Mouse (Mus musculus) neural tube, embryonic 11.5 days (tissue): ENCODE measurements around the gene Pcca. TPM values are rescaled to one million over a fixed set of nuclear protein-coding genes. Genes with fewer than 3 reads are reported as not detected.

ENCODE experiments used
- ATAC-seq: fragments of 200-750 bp; cut with Nextera tagmentation; 2 replicates; pipeline ENCODE4 v1.8.0; 2017; ENCODE audit warnings: moderate number of reproducible peaks, mild to moderate bottlenecking, moderate TSS enrichment, moderate library complexity; ENCODE audit not compliant: insufficient read depth, low FRiP score, low TSS enrichment
- DNase-seq: peaks from one replicate; pipeline ENCODE4 v3.0.0-alpha.2; 2015; ENCODE audit warnings: low spot score
- H3K27ac ChIP-seq: fragments of 300-500 bp; sonication (generic); 2 replicates; pipeline ENCODE4 v1.5.1; 2014; ENCODE audit warnings: low read depth, mild to moderate bottlenecking, low read length
- H3K27me3 ChIP-seq: fragments of 300-500 bp; sonication (generic); 2 replicates; pipeline ENCODE4 v1.6.1; 2014; ENCODE audit warnings: mild to moderate bottlenecking, low read length, mixed read lengths; ENCODE audit not compliant: control insufficient read depth, insufficient read depth
- H3K36me3 ChIP-seq: fragments of 300-500 bp; sonication (generic); 2 replicates; pipeline ENCODE4 v1.6.1; 2014; ENCODE audit warnings: mild to moderate bottlenecking, low read length, moderate library complexity, mixed read lengths; ENCODE audit not compliant: control insufficient read depth, insufficient read depth
- H3K4me1 ChIP-seq: fragments of 300-500 bp; sonication (generic); 2 replicates; pipeline ENCODE4 v1.6.1; 2014; ENCODE audit warnings: low read length, mixed read lengths; ENCODE audit not compliant: control insufficient read depth, insufficient read depth
- H3K4me2 ChIP-seq: fragments of 300-500 bp; sonication (generic); 2 replicates; pipeline ENCODE4 v1.6.1; 2014; ENCODE audit warnings: low read depth, mild to moderate bottlenecking, moderate library complexity
- H3K4me3 ChIP-seq: fragments of 300-500 bp; sonication (generic); 2 replicates; pipeline ENCODE4 v1.5.1; 2014; ENCODE audit warnings: low read depth, low read length
- H3K9ac ChIP-seq: fragments of 300-500 bp; sonication (generic); 2 replicates; pipeline ENCODE4 v1.6.1; 2014; ENCODE audit warnings: mild to moderate bottlenecking, low read length
- H3K9me3 ChIP-seq: fragments of 300-500 bp; sonication (generic); 2 replicates; pipeline ENCODE4 v1.6.1; 2016; ENCODE audit warnings: low read length; ENCODE audit not compliant: control insufficient read depth
- WGBS: fragments of 180-500 bp; shearing (Covaris S2); extraction: QIAGEN DNeasy Blood & Tissue Kit; methylation state at CpG from one replicate; pipeline ENCODE4 v1.1.7; 2014; 5-methylcytosine and 5-hydroxymethylcytosine counted together
- polyA plus RNA-seq: library from polyadenylated mRNA; unstranded; fragments of >200 nt; fragmentation: Nextera tagmentation; extraction: Ambion mirVana; gene quantifications from 2 replicates; pipeline ENCODE4 v1.2.1, GENCODE M21; 2014

Pcca gene
- polyA plus RNA-seq, 1 experiment from 2014 or later = 33.4 TPM

- 72% methylated on average over 2 of the region's 2 CpGs for WGBS
- H3K9me3 ChIP-seq = no peaks in the 10 kb centered on the region
- no peaks in the 10 kb centered on the region for H3K36me3 ChIP-seq
- no peak for DNase-seq
- H3K4me3 ChIP-seq = no peak overlapping the region
- no peak overlapping the region for H3K27ac ChIP-seq
- no peak overlapping the region for H3K4me2 ChIP-seq
- no peak overlapping the region for H3K9ac ChIP-seq
- no peak for ATAC-seq
- no peaks in the 10 kb centered on the region for H3K27me3 ChIP-seq
- H3K4me1 ChIP-seq = no peaks in the 10 kb centered on the region
Observed at GRCm38 (mm10) chr14:122903923-122904351, 369.8 kb downstream of the Pcca start.

GRCm38 (mm10) chr14:122905007-122905406 is 370.9 kb downstream of the Pcca start:
- no peak overlapping the region for H3K4me3 ChIP-seq
- no peak overlapping the region for H3K4me2 ChIP-seq
- no peaks in the 10 kb centered on the region for H3K4me1 ChIP-seq
- DNase-seq = no peak
- WGBS = 94% methylated on average over 1 of the region's 1 CpGs
- H3K27ac ChIP-seq = no peak overlapping the region
- no peaks in the 10 kb centered on the region for H3K36me3 ChIP-seq
- H3K9me3 ChIP-seq = no peaks in the 10 kb centered on the region
- ATAC-seq = no peak
- no peaks in the 10 kb centered on the region for H3K27me3 ChIP-seq
- no peak overlapping the region for H3K9ac ChIP-seq

GRCm38 (mm10) chr14:122908075-122908474 is 374.0 kb downstream of the Pcca start:
- Histone ChIP-seq H3K27me3 (no peaks in the 10 kb centered on the region; the same call in 1 of the 2 replicates), H3K9me3 (no peaks in the 10 kb centered on the region), H3K9ac (no peak overlapping the region), H3K36me3 (no peaks in the 10 kb centered on the region), H3K27ac (no peak overlapping the region), H3K4me2 (no peak overlapping the region), H3K4me1 (no peaks in the 10 kb centered on the region), H3K4me3 (no peak overlapping the region)
- no peak for DNase-seq
- WGBS = 93% methylated on average over 4 of the region's 4 CpGs
- no peak for ATAC-seq

- Histone ChIP-seq H3K27me3 (peaks cover 4% of the 10 kb centered on the region; the same call in 1 of the 2 replicates), H3K4me2 (no peak overlapping the region), H3K4me1 (no peaks in the 10 kb centered on the region), H3K27ac (no peak overlapping the region), H3K9me3 (no peaks in the 10 kb centered on the region), H3K4me3 (no peak overlapping the region), H3K36me3 (no peaks in the 10 kb centered on the region), H3K9ac (no peak overlapping the region)
- 82% methylated on average over 5 of the region's 5 CpGs for WGBS
- ATAC-seq = no peak
- no peak for DNase-seq
Observed at GRCm38 (mm10) chr14:122909368-122910091, 375.4 kb downstream of the Pcca start.

GRCm38 (mm10) chr14:122911265-122911664 is 377.1 kb downstream of the Pcca start:
- DNase-seq (no peak), ATAC-seq (no peak)
- H3K4me3 ChIP-seq = no peak overlapping the region
- H3K9ac ChIP-seq = no peak overlapping the region
- no peaks in the 10 kb centered on the region for H3K36me3 ChIP-seq
- no peaks in the 10 kb centered on the region for H3K4me1 ChIP-seq
- peaks cover 4% of the 10 kb centered on the region; the same call in 1 of the 2 replicates for H3K27me3 ChIP-seq
- H3K27ac ChIP-seq = no peak overlapping the region
- H3K4me2 ChIP-seq = no peak overlapping the region
- H3K9me3 ChIP-seq = no peaks in the 10 kb centered on the region

- no peak for ATAC-seq
- DNase-seq = no peak
- Histone ChIP-seq H3K9ac (no peak overlapping the region), H3K4me2 (peak overlapping the region; percentile 81), H3K36me3 (no peaks in the 10 kb centered on the region), H3K9me3 (no peaks in the 10 kb centered on the region), H3K4me3 (no peak overlapping the region), H3K27me3 (peaks cover 4% of the 10 kb centered on the region; the same call in 1 of the 2 replicates), H3K4me1 (no peaks in the 10 kb centered on the region), H3K27ac (no peak overlapping the region)
- WGBS = 47% methylated on average over 1 of the region's 1 CpGs
Observed at GRCm38 (mm10) chr14:122912137-122912536, 378.0 kb downstream of the Pcca start.

- ATAC-seq = peak; percentile 70
- Histone ChIP-seq H3K4me1 (no peaks in the 10 kb centered on the region), H3K4me2 (peak overlapping the region; percentile 81), H3K9ac (peak overlapping the region; percentile 54), H3K9me3 (no peaks in the 10 kb centered on the region), H3K4me3 (peak overlapping the region; percentile 47), H3K27me3 (peaks cover 4% of the 10 kb centered on the region; the same call in 1 of the 2 replicates), H3K36me3 (no peaks in the 10 kb centered on the region), H3K27ac (no peak overlapping the region)
- under 1% methylated on average over 56 of the region's 58 CpGs for WGBS
- DNase-seq = peak; percentile 58
Observed at GRCm38 (mm10) chr14:122912812-122913498, 378.8 kb downstream of the Pcca start.

- no peaks in the 10 kb centered on the region for H3K4me1 ChIP-seq
- peak within 1 kb of the TSS; percentile 47 for H3K4me3 ChIP-seq
- 87% methylated on average over 6 of the region's 6 CpGs for WGBS
- ATAC-seq (no peak), DNase-seq (no peak)
- no peaks in the 10 kb centered on the region for H3K36me3 ChIP-seq
- H3K27me3 ChIP-seq = peaks cover 4% of the 10 kb centered on the region; the same call in 1 of the 2 replicates
- H3K9me3 ChIP-seq = no peaks in the 10 kb centered on the region
- H3K9ac ChIP-seq = peak within 1 kb of the TSS; percentile 54
- no peak within 1 kb of the TSS for H3K27ac ChIP-seq
- peak within 1 kb of the TSS; percentile 81 for H3K4me2 ChIP-seq
Observed at GRCm38 (mm10) chr14:122913657-122914056, 379.5 kb downstream of the Pcca start, which contains the start of gene Ggact. Gene Ggact, minus strand, starts transcription at chr14:122913757.
